ENCODE assay signal across 12 mouse cellular contexts in genomic region chr5:114651002-114651401, GRCm38 (mm10). TPM values are rescaled to one million over a fixed set of nuclear protein-coding genes. Genes with fewer than 3 reads are reported as not detected.
DNase-seq lines count a peak whose midpoint lies in the region; ATAC-seq and TF ChIP-seq lines count a peak whose summit lies in the region.
"Had no signal": no experiment of that assay in that cellular context is flagged by ENCODE, and none has a peak within 500 bp of the region (broad histone marks: within the 10 kb centered on the region; RNA-seq: fewer than 3 reads in every experiment).

No protein-coding gene starts in this region.

- no peak for TF ChIP-seq EP300 in liver, postnatal 0 days (IDR thresholded peaks at IDR 0.05; ENCODE audit: low read depth)

- H3K27me3 ChIP-seq in forebrain, embryonic 11.5 days (ENCODE audit: control insufficient read depth, insufficient read depth, low read length): no peaks in the 10 kb centered on the region; the same call in 1 of the 2 replicates
- H3K27me3 ChIP-seq in forebrain, embryonic 16.5 days (replicated peaks; ENCODE audit: control insufficient read depth, insufficient read depth, low read length): peaks cover 2% of the 10 kb centered on the region; the same call in 1 of the 2 replicates
- no peaks in the 10 kb centered on the region for H3K27me3 ChIP-seq in liver, postnatal 0 days (ENCODE audit: insufficient read depth, low read length)
- peaks cover 50% of the 10 kb centered on the region for H3K27me3 ChIP-seq in hindbrain, embryonic 13.5 days
- no peaks in the 10 kb centered on the region for H3K27me3 ChIP-seq in myocyte (ENCODE audit: control insufficient read depth, insufficient read depth, insufficient read length)

- no peak for ATAC-seq in forebrain, embryonic 11.5 days (replicated peaks; ENCODE audit: low FRiP score)
- ATAC-seq in forebrain, embryonic 16.5 days: no peak
- no peak for ATAC-seq in liver, postnatal 0 days
- ATAC-seq in hindbrain, embryonic 13.5 days (ENCODE audit: low FRiP score): no peak
- ATAC-seq: liver, embryonic 12.5 days had no signal

- WGBS in forebrain, embryonic 11.5 days: 49% methylated on average over 14 of the region's 14 CpGs
- WGBS in forebrain, embryonic 16.5 days: 44% methylated on average over 14 of the region's 14 CpGs
- 32% methylated on average over 14 of the region's 14 CpGs for WGBS in liver, postnatal 0 days (ENCODE audit: insufficient replicate concordance)
- WGBS in hindbrain, embryonic 13.5 days: 44% methylated on average over 14 of the region's 14 CpGs

- no peaks in the 10 kb centered on the region for H3K79me2 ChIP-seq in myocyte (ENCODE audit: control insufficient read depth, insufficient read depth)

- H3K36me3 ChIP-seq in forebrain, embryonic 11.5 days (ENCODE audit: control insufficient read depth, insufficient read depth, low read length): no peaks in the 10 kb centered on the region
- no peaks in the 10 kb centered on the region for H3K36me3 ChIP-seq in forebrain, embryonic 16.5 days (ENCODE audit: control insufficient read depth, insufficient read depth)
- no peaks in the 10 kb centered on the region for H3K36me3 ChIP-seq in liver, postnatal 0 days (replicated peaks; ENCODE audit: insufficient read depth, low read length)
- H3K36me3 ChIP-seq in hindbrain, embryonic 13.5 days: no peaks in the 10 kb centered on the region
- no peaks in the 10 kb centered on the region for H3K36me3 ChIP-seq in myocyte (ENCODE audit: control insufficient read depth, insufficient read depth)
- H3K36me3 ChIP-seq: liver, embryonic 12.5 days had no signal

- no peaks in the 10 kb centered on the region for H3K9me3 ChIP-seq in forebrain, embryonic 11.5 days (ENCODE audit: control insufficient read depth, low read length)
- no peaks in the 10 kb centered on the region for H3K9me3 ChIP-seq in forebrain, embryonic 16.5 days (ENCODE audit: control insufficient read depth, low read length)
- H3K9me3 ChIP-seq in liver, postnatal 0 days (ENCODE audit: low read length): no peaks in the 10 kb centered on the region
- H3K9me3 ChIP-seq in hindbrain, embryonic 13.5 days: no peaks in the 10 kb centered on the region
- H3K9me3 ChIP-seq: liver, embryonic 12.5 days had no signal

- H3K4me1 ChIP-seq in forebrain, embryonic 11.5 days (replicated peaks; ENCODE audit: control insufficient read depth, insufficient read depth, low read length): peaks cover 8% of the 10 kb centered on the region
- peaks cover 10% of the 10 kb centered on the region for H3K4me1 ChIP-seq in forebrain, embryonic 16.5 days (replicated peaks; ENCODE audit: control insufficient read depth, insufficient read depth, low read length)
- peaks cover 10% of the 10 kb centered on the region for H3K4me1 ChIP-seq in liver, postnatal 0 days (ENCODE audit: insufficient read depth)
- peaks cover 31% of the 10 kb centered on the region for H3K4me1 ChIP-seq in hindbrain, embryonic 13.5 days (replicated peaks)

- TF ChIP-seq CTCF in liver, postnatal 0 days (IDR thresholded peaks at IDR 0.05; ENCODE audit: low read depth): no peak

- DNase-seq in forebrain, embryonic 11.5 days (ENCODE audit: low spot score): peak; percentile 50
- DNase-seq in liver, postnatal 0 days: no peak
- DNase-seq in liver: no peak
- no peak for DNase-seq in layer of hippocampus, postnatal 36 days
- DNase-seq in embryo, embryonic 10.5 days (ENCODE audit: low spot score): no peak
- DNase-seq: cerebellum, adult 9-10 months; kidney, adult 11 months; thymus, adult 18-20 months had no signal

- no peak overlapping the region for H3K4me2 ChIP-seq in forebrain, embryonic 11.5 days (ENCODE audit: low read depth, low read length, severe bottlenecking)
- no peak overlapping the region for H3K4me2 ChIP-seq in forebrain, embryonic 16.5 days (ENCODE audit: low read length)
- 0 out of 2 replicates have a peak overlapping the region, but pooled peaks have one; percentile 6 for H3K4me2 ChIP-seq in liver, postnatal 0 days (ENCODE audit: low read depth, low read length)
- no peak overlapping the region for H3K4me2 ChIP-seq in hindbrain, embryonic 13.5 days
- H3K4me2 ChIP-seq in myocyte (ENCODE audit: low read depth): peak overlapping the region; percentile 42
- H3K4me2 ChIP-seq: liver, embryonic 12.5 days had no signal

- no peak overlapping the region for H3K4me3 ChIP-seq in forebrain, embryonic 11.5 days (ENCODE audit: low read depth, low read length)
- H3K4me3 ChIP-seq in forebrain, embryonic 16.5 days (replicated peaks; ENCODE audit: low read length): no peak overlapping the region
- no peak overlapping the region for H3K4me3 ChIP-seq in liver, postnatal 0 days (ENCODE audit: low read depth, low read length)
- no peak overlapping the region for H3K4me3 ChIP-seq in hindbrain, embryonic 13.5 days
- H3K4me3 ChIP-seq in myocyte: no peak overlapping the region
- H3K4me3 ChIP-seq: liver, embryonic 12.5 days had no signal

- no peak overlapping the region for H3K27ac ChIP-seq in forebrain, embryonic 11.5 days (ENCODE audit: low read depth, low read length)
- no peak overlapping the region for H3K27ac ChIP-seq in forebrain, embryonic 16.5 days (ENCODE audit: low read length)
- H3K27ac ChIP-seq in liver, postnatal 0 days (ENCODE audit: low read depth): no peak overlapping the region
- H3K27ac ChIP-seq in hindbrain, embryonic 13.5 days: no peak overlapping the region; the same call in 1 of the 2 replicates
- H3K27ac ChIP-seq: liver, embryonic 12.5 days had no signal

- H3K9ac ChIP-seq in forebrain, embryonic 11.5 days (ENCODE audit: low read length): no peak overlapping the region
- no peak overlapping the region for H3K9ac ChIP-seq in forebrain, embryonic 16.5 days (replicated peaks; ENCODE audit: low read depth, low read length)
- H3K9ac ChIP-seq in liver, postnatal 0 days (replicated peaks): no peak overlapping the region
- H3K9ac ChIP-seq in hindbrain, embryonic 13.5 days: 0 out of 2 replicates have a peak overlapping the region, but pooled peaks have one; percentile 8
- H3K9ac ChIP-seq: liver, embryonic 12.5 days had no signal

- TF ChIP-seq POLR2A in myocyte (IDR thresholded peaks at IDR 0.05; ENCODE audit: insufficient read length, low read depth): no peak

- H3ac ChIP-seq in myocyte (ENCODE audit: control insufficient read depth, insufficient read length): no peak overlapping the region

TF ChIP-seq in myocyte, 11 proteins besides CTCF, POLR2A, EP300 and RAD21:
- TF ChIP-seq USF1 (IDR thresholded peaks at IDR 0.05; ENCODE audit: low read depth) (no peak), TCF3 (IDR thresholded peaks at IDR 0.05; ENCODE audit: insufficient read length, low read depth) (no peak), MAX (IDR thresholded peaks at IDR 0.05; ENCODE audit: low read depth) (no peak), TCF12 (IDR thresholded peaks at IDR 0.05; ENCODE audit: insufficient read depth, poor library complexity, severe bottlenecking) (no peak), MYOG (IDR thresholded peaks at IDR 0.05; ENCODE audit: control insufficient read depth in 1 of 3, insufficient read depth in 1 of 3, insufficient read length in 2 of 3, low read depth in 2 of 3) (no peak), POLR2AphosphoS2 (IDR thresholded peaks at IDR 0.05; ENCODE audit: insufficient read length, low read depth) (no peak), REST (IDR thresholded peaks at IDR 0.05; ENCODE audit: insufficient read depth, insufficient read length) (no peak), CEBPB (IDR thresholded peaks at IDR 0.05; ENCODE audit: insufficient read depth, poor library complexity, severe bottlenecking) (no peak), MYOD1 (IDR thresholded peaks at IDR 0.05; ENCODE audit: control insufficient read depth in 1 of 3, insufficient read length in 2 of 3, low read depth in 2 of 3) (no peak), SRF (IDR thresholded peaks at IDR 0.05; ENCODE audit: control insufficient read depth, insufficient read length, low read depth) (no peak), E2F4 (IDR thresholded peaks at IDR 0.05; ENCODE audit: insufficient read depth) (no peak)

RNA-seq across cellular contexts. Expression of gene Trpv4, which starts 7.2 kb away (rescaled TPM):
- polyA plus RNA-seq in forebrain, embryonic 11.5 days (2014; fragmentation: Nextera tagmentation; extraction: Ambion mirVana): 0.17 and 0.53 TPM in 2 replicates
- 0.75 and 1.2 TPM in 2 replicates for polyA plus RNA-seq in forebrain, embryonic 16.5 days (2015; fragmentation: Nextera tagmentation; extraction: Ambion mirVana)
- polyA plus RNA-seq in liver, postnatal 0 days (2015; fragmentation: Nextera tagmentation; extraction: Ambion mirVana): 0.32 and 0.38 TPM in 2 replicates
- polyA plus RNA-seq in hindbrain, embryonic 13.5 days (2015; fragmentation: Nextera tagmentation; extraction: Ambion mirVana): 0.53 and 0.65 TPM in 2 replicates
- polyA plus RNA-seq in myocyte (2012; fragmentation: generic; extraction: Trizol): 0.12 TPM
- total RNA-seq in layer of hippocampus, postnatal 36 days (2021): 1 to 10 TPM; 1.2 to 2.0 TPM

RNA-seq across cellular contexts. Expression of gene Gltp, which starts 39.8 kb away (rescaled TPM):
- 78.3 and 81.9 TPM in 2 replicates for polyA plus RNA-seq in forebrain, embryonic 11.5 days (2014; fragmentation: Nextera tagmentation; extraction: Ambion mirVana)
- polyA plus RNA-seq in forebrain, embryonic 16.5 days (2015; fragmentation: Nextera tagmentation; extraction: Ambion mirVana): 30.8 and 32.9 TPM in 2 replicates
- 23.1 and 23.8 TPM in 2 replicates for polyA plus RNA-seq in liver, postnatal 0 days (2015; fragmentation: Nextera tagmentation; extraction: Ambion mirVana)
- 41.5 and 42.9 TPM in 2 replicates for polyA plus RNA-seq in hindbrain, embryonic 13.5 days (2015; fragmentation: Nextera tagmentation; extraction: Ambion mirVana)
- polyA plus RNA-seq in myocyte (2012; fragmentation: generic; extraction: Trizol): 45.2 TPM
- total RNA-seq in layer of hippocampus, postnatal 36 days (2021): 10 to 100 TPM; 27.9 to 33.4 TPM

RNA-seq across cellular contexts. Expression of gene Tchp, which starts 56.6 kb away (rescaled TPM):
- 19.7 and 22.2 TPM in 2 replicates for polyA plus RNA-seq in forebrain, embryonic 11.5 days (2014; fragmentation: Nextera tagmentation; extraction: Ambion mirVana)
- polyA plus RNA-seq in forebrain, embryonic 16.5 days (2015; fragmentation: Nextera tagmentation; extraction: Ambion mirVana): 12.7 and 16.0 TPM in 2 replicates
- 1.9 and 2.4 TPM in 2 replicates for polyA plus RNA-seq in liver, postnatal 0 days (2015; fragmentation: Nextera tagmentation; extraction: Ambion mirVana)
- polyA plus RNA-seq in hindbrain, embryonic 13.5 days (2015; fragmentation: Nextera tagmentation; extraction: Ambion mirVana): 18.3 and 21.1 TPM in 2 replicates
- 9.3 TPM for polyA plus RNA-seq in myocyte (2012; fragmentation: generic; extraction: Trizol)
- 10 to 100 TPM; 12.0 to 13.8 TPM for total RNA-seq in layer of hippocampus, postnatal 36 days (2021)

Comparison
In these comparisons a context has a peak if more than half of its experiments do, and no peak if none do; other contexts are left out.
1. H3K4me2 ChIP-seq: peak in liver, postnatal 0 days (single experiment) and myocyte (single experiment); none in forebrain, embryonic 11.5 days (single experiment), forebrain, embryonic 16.5 days (single experiment) and hindbrain, embryonic 13.5 days (single experiment).